Mouse (Mus musculus): Measurements from ENCODE around the gene Lsamp. TPM values are rescaled to one million over a fixed set of nuclear protein-coding genes. Genes with fewer than 3 reads are reported as not detected.

Lsamp gene
- polyA plus RNA-seq, 1 experiment from 2014 or later: 6.7 TPM

DNA sequence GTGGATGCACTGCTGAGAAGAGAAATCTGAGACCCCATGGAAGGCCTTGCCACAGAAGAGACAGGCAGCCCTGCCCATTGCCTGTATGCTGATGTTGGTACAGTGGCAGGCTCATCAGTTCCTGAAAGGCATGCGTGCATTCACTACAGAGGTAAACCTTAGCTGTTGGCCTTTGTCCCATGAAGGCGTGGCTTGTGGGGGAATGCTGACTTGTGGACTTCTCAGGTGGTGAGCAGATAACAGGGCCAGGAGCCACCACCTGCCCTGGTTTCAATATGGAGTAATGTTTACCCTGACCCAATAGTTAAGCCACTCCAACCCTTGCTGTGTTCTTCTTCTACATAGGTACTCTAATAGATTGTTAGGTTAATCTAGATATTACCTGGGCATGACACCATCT, 415.4 kb downstream of the Lsamp start:
- ATAC-seq (ENCODE audit: insufficient number of reproducible peaks, insufficient read depth, low FRiP score, low TSS enrichment, low read depth): no peak
- Histone ChIP-seq H3K9ac (replicated peaks) (no peak overlapping the region), H3K4me1 (replicated peaks) (no peaks in the 10 kb centered on the region), H3K4me3 (replicated peaks) (no peak overlapping the region), H3K4me2 (no peak overlapping the region), H3K27me3 (no peaks in the 10 kb centered on the region), H3K27ac (no peak overlapping the region), H3K9me3 (no peaks in the 10 kb centered on the region), H3K36me3 (no peaks in the 10 kb centered on the region)
- 83% methylated on average over 2 of the region's 2 CpGs for WGBS

- H3K4me1 ChIP-seq (replicated peaks): no peaks in the 10 kb centered on the region
- H3K9ac ChIP-seq (replicated peaks): no peak overlapping the region
- no peaks in the 10 kb centered on the region for H3K27me3 ChIP-seq
- no peak overlapping the region for H3K4me3 ChIP-seq (replicated peaks)
- WGBS: 87% methylated on average over 3 of the region's 3 CpGs
- no peaks in the 10 kb centered on the region for H3K36me3 ChIP-seq
- H3K9me3 ChIP-seq: no peaks in the 10 kb centered on the region
- H3K27ac ChIP-seq: no peak overlapping the region
- ATAC-seq (ENCODE audit: insufficient number of reproducible peaks, insufficient read depth, low FRiP score, low TSS enrichment, low read depth): no peak
- no peak overlapping the region for H3K4me2 ChIP-seq
Measured at GRCm38 (mm10) chr16:40434280-40434679, 450.1 kb downstream of the Lsamp start.

DNA sequence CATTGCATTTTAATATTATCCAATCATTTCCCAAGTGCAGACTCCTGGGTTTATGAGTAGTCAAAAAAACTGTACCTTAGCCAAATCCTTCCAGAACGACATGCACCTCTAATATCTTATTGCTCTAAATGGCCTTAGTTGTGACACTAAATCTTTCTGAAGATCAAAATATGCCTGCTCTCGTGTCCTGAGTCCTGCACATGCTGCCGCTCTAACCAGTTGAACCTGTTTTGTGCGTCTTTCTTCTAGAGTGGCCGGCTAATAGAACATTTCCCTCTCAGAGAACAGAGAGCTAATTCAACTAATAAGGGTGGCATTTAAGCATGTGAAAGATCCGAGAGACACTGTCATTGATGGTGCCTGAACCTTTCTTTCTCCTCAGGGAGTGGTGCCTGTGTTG, 452.3 kb downstream of the Lsamp start:
- no peak overlapping the region for H3K9ac ChIP-seq (replicated peaks)
- no peak overlapping the region for H3K27ac ChIP-seq
- H3K36me3 ChIP-seq: no peaks in the 10 kb centered on the region
- no peaks in the 10 kb centered on the region for H3K9me3 ChIP-seq
- H3K4me2 ChIP-seq: no peak overlapping the region
- ATAC-seq (ENCODE audit: insufficient number of reproducible peaks, insufficient read depth, low FRiP score, low TSS enrichment, low read depth): no peak
- no peak overlapping the region for H3K4me3 ChIP-seq (replicated peaks)
- no peaks in the 10 kb centered on the region for H3K27me3 ChIP-seq
- H3K4me1 ChIP-seq (replicated peaks): no peaks in the 10 kb centered on the region
- 77% methylated on average over 6 of the region's 6 CpGs for WGBS

- no peaks in the 10 kb centered on the region for H3K4me1 ChIP-seq (replicated peaks)
- no peak overlapping the region for H3K27ac ChIP-seq
- H3K36me3 ChIP-seq: no peaks in the 10 kb centered on the region
- no peak overlapping the region for H3K4me3 ChIP-seq (replicated peaks)
- no peaks in the 10 kb centered on the region for H3K27me3 ChIP-seq
- no peak overlapping the region for H3K4me2 ChIP-seq
- 78% methylated on average over 10 of the region's 10 CpGs for WGBS
- H3K9me3 ChIP-seq: no peaks in the 10 kb centered on the region
- H3K9ac ChIP-seq (replicated peaks): no peak overlapping the region
- no peak for ATAC-seq (ENCODE audit: insufficient number of reproducible peaks, insufficient read depth, low FRiP score, low TSS enrichment, low read depth)
Measured at GRCm38 (mm10) chr16:40437879-40438278, 453.7 kb downstream of the Lsamp start.

DNA sequence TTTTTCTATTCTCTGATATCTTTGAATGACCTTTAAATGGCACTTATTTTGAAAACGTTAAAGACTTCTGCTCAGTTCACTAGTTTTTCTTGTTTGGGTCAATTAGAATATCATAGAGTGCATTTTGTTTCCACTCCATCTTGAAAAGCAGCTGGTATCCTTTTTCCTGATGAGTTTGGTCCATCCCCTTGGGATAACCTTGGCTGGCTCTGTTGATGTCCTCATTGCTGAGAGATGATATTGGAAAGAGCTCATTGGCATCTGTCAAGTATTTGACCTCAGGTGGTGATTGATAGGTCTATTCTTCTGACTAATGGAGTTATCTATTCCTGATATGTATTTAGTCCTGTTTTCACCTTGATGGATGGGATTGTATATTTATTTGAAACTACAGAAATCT, 454.7 kb downstream of the Lsamp start:
- no peak for ATAC-seq (ENCODE audit: insufficient number of reproducible peaks, insufficient read depth, low FRiP score, low TSS enrichment, low read depth)
- Histone ChIP-seq H3K9me3 (no peaks in the 10 kb centered on the region), H3K36me3 (no peaks in the 10 kb centered on the region), H3K4me2 (no peak overlapping the region), H3K27me3 (no peaks in the 10 kb centered on the region), H3K27ac (no peak overlapping the region), H3K4me3 (replicated peaks) (no peak overlapping the region), H3K9ac (replicated peaks) (no peak overlapping the region), H3K4me1 (replicated peaks) (no peaks in the 10 kb centered on the region)
- WGBS: 79% methylated on average over 1 of the region's 1 CpGs

- ATAC-seq (ENCODE audit: insufficient number of reproducible peaks, insufficient read depth, low FRiP score, low TSS enrichment, low read depth): no peak
- Histone ChIP-seq H3K36me3 (no peaks in the 10 kb centered on the region), H3K4me3 (replicated peaks) (no peak overlapping the region), H3K9ac (replicated peaks) (no peak overlapping the region), H3K4me2 (no peak overlapping the region), H3K9me3 (no peaks in the 10 kb centered on the region), H3K4me1 (replicated peaks) (no peaks in the 10 kb centered on the region), H3K27ac (no peak overlapping the region), H3K27me3 (no peaks in the 10 kb centered on the region)
- WGBS: 91% methylated on average over 5 of the region's 5 CpGs
Measured at GRCm38 (mm10) chr16:40446587-40446986, 462.4 kb downstream of the Lsamp start.

- Histone ChIP-seq H3K4me2 (no peak overlapping the region), H3K9ac (replicated peaks) (no peak overlapping the region), H3K4me3 (replicated peaks) (no peak overlapping the region), H3K27me3 (no peaks in the 10 kb centered on the region), H3K9me3 (no peaks in the 10 kb centered on the region), H3K4me1 (replicated peaks) (no peaks in the 10 kb centered on the region), H3K36me3 (no peaks in the 10 kb centered on the region), H3K27ac (no peak overlapping the region)
- 75% methylated on average over 15 of the region's 15 CpGs for WGBS
- no peak for ATAC-seq (ENCODE audit: insufficient number of reproducible peaks, insufficient read depth, low FRiP score, low TSS enrichment, low read depth)
Measured at GRCm38 (mm10) chr16:40463411-40464058, 479.4 kb downstream of the Lsamp start.

DNA sequence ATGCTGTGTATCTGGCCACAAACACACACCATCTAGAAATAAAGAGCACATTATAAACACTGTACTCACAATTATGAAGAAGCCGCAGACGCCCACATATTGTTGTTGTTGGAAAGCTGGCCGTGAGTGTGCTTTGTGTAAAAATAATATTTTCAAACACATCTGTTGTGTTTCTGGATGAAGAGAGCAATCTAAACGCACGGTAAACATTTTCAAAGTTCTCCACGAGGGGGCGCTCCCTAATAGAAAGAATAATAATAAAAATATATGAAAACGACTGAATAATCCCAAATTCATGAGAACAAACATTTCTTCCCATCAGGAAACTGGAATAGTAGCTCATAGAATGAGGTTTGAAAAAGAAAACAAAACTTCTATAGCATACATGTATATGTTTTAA, 482.4 kb downstream of the Lsamp start:
- Histone ChIP-seq H3K9ac (replicated peaks) (no peak overlapping the region), H3K36me3 (no peaks in the 10 kb centered on the region), H3K27me3 (no peaks in the 10 kb centered on the region), H3K9me3 (no peaks in the 10 kb centered on the region), H3K4me2 (no peak overlapping the region), H3K4me3 (replicated peaks) (no peak overlapping the region), H3K27ac (no peak overlapping the region), H3K4me1 (replicated peaks) (no peaks in the 10 kb centered on the region)
- WGBS: 15% methylated on average over 8 of the region's 8 CpGs
- no peak for ATAC-seq (ENCODE audit: insufficient number of reproducible peaks, insufficient read depth, low FRiP score, low TSS enrichment, low read depth)

- Histone ChIP-seq H3K4me3 (replicated peaks) (no peak overlapping the region), H3K4me2 (no peak overlapping the region), H3K4me1 (replicated peaks) (no peaks in the 10 kb centered on the region), H3K36me3 (no peaks in the 10 kb centered on the region), H3K9ac (replicated peaks) (no peak overlapping the region), H3K9me3 (no peaks in the 10 kb centered on the region), H3K27ac (no peak overlapping the region), H3K27me3 (no peaks in the 10 kb centered on the region)
- ATAC-seq (ENCODE audit: insufficient number of reproducible peaks, insufficient read depth, low FRiP score, low TSS enrichment, low read depth): no peak
- WGBS: 88% methylated on average over 6 of the region's 6 CpGs
Measured at GRCm38 (mm10) chr16:40470946-40471345, 486.8 kb downstream of the Lsamp start.

DNA sequence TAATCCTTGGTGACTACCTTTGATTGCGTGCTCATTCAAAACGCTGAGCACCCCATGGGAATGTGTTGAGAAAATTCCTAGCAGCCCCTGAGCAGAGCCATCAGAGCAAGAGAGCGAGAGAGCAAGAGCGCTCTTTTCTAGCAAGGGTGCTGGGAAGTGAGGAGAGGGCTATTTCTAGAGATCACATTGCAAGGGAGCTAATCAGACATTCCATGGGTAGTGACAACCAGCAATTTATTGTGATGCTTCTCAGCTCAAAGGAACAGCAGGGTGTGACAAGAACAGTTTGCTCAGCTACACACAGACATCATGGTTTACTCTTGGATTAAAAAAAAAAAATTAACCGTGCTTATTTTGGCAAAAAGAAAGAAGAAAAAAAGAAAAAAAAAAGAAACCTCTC, 487.8 kb downstream of the Lsamp start:
- no peak overlapping the region for H3K4me3 ChIP-seq (replicated peaks)
- no peak overlapping the region for H3K9ac ChIP-seq (replicated peaks)
- no peaks in the 10 kb centered on the region for H3K4me1 ChIP-seq (replicated peaks)
- WGBS: 80% methylated on average over 5 of the region's 5 CpGs
- no peaks in the 10 kb centered on the region for H3K9me3 ChIP-seq
- no peak overlapping the region for H3K4me2 ChIP-seq
- ATAC-seq (ENCODE audit: insufficient number of reproducible peaks, insufficient read depth, low FRiP score, low TSS enrichment, low read depth): no peak
- H3K36me3 ChIP-seq: no peaks in the 10 kb centered on the region
- no peak overlapping the region for H3K27ac ChIP-seq
- no peaks in the 10 kb centered on the region for H3K27me3 ChIP-seq

- WGBS: 75% methylated on average over 2 of the region's 2 CpGs
- no peak overlapping the region for H3K9ac ChIP-seq (replicated peaks)
- no peaks in the 10 kb centered on the region for H3K4me1 ChIP-seq (replicated peaks)
- no peaks in the 10 kb centered on the region for H3K27me3 ChIP-seq
- H3K27ac ChIP-seq: no peak overlapping the region
- no peaks in the 10 kb centered on the region for H3K36me3 ChIP-seq
- H3K9me3 ChIP-seq: no peaks in the 10 kb centered on the region
- ATAC-seq (ENCODE audit: insufficient number of reproducible peaks, insufficient read depth, low FRiP score, low TSS enrichment, low read depth): no peak
- no peak overlapping the region for H3K4me2 ChIP-seq
- no peak overlapping the region for H3K4me3 ChIP-seq (replicated peaks)
Measured at GRCm38 (mm10) chr16:40491606-40492005, 507.4 kb downstream of the Lsamp start.

GRCm38 (mm10) chr16:40504262-40504960, 520.2 kb downstream of the Lsamp start:
- Histone ChIP-seq H3K4me1 (replicated peaks) (no peaks in the 10 kb centered on the region), H3K9ac (replicated peaks) (no peak overlapping the region), H3K4me2 (no peak overlapping the region), H3K4me3 (replicated peaks) (no peak overlapping the region), H3K36me3 (no peaks in the 10 kb centered on the region), H3K27ac (no peak overlapping the region), H3K9me3 (no peaks in the 10 kb centered on the region), H3K27me3 (no peaks in the 10 kb centered on the region)
- WGBS: 75% methylated on average over 3 of the region's 3 CpGs
- no peak for ATAC-seq (ENCODE audit: insufficient number of reproducible peaks, insufficient read depth, low FRiP score, low TSS enrichment, low read depth)

Data from limb, embryonic 12.5 days (tissue).